Mouse (Mus musculus): ENCODE measurements at regions not wholly inside any gene's neighbourhood (a gene's known extent, or its start where the extent isn't known, plus 50 kb on each side); places are given as distances from the start of the nearest gene placed in this dataset.

GRCm38 (mm10) chr4:12837097-12837426 lies 665.2 kb upstream of the Fam92a start:
- no peak overlapping the region for H3K27ac ChIP-seq (replicated peaks)
- no peaks in the 10 kb centered on the region for H3K36me3 ChIP-seq (replicated peaks)
- no peaks in the 10 kb centered on the region for H3K9me3 ChIP-seq
- H3K27me3 ChIP-seq (replicated peaks; ENCODE audit: low read depth, poor library complexity, severe bottlenecking), result no peaks in the 10 kb centered on the region
- H3K4me1 ChIP-seq, result no peaks in the 10 kb centered on the region
- no peak overlapping the region for H3K4me3 ChIP-seq
- no peak for DNase-seq (ENCODE audit: low spot score)
- WGBS, result 65% methylated on average over 1 of the region's 1 CpGs

GRCm38 (mm10) chr4:12836326-12837096 lies 664.7 kb upstream of the Fam92a start:
- DNase-seq (ENCODE audit: low spot score), result no peak
- Histone ChIP-seq H3K4me3 (no peak overlapping the region), H3K27me3 (replicated peaks; ENCODE audit: low read depth, poor library complexity, severe bottlenecking) (no peaks in the 10 kb centered on the region), H3K4me1 (no peaks in the 10 kb centered on the region), H3K9me3 (no peaks in the 10 kb centered on the region), H3K27ac (replicated peaks) (no peak overlapping the region), H3K36me3 (replicated peaks) (no peaks in the 10 kb centered on the region)
- 73% methylated on average over 4 of the region's 4 CpGs for WGBS

DNA sequence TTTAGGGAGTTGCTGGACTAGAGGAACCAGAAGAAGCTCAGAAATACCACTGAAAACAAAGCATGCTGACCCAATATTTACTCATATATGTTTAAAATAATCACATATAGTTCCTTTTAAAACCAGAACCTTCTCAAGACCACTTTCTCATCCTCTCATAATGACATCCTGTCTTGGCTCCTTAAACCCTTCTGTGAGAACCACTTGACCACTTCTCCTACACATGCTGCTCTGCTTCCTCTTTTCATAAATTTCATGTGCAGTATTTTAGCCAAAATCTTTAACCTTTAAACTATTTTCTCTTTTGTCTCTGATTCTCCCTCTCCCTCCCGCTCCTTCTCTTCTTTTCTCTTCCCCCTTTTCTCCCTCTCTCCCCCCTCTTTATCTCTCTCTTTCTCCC lies 654.6 kb upstream of the Fam92a start:
- DNase-seq (ENCODE audit: low spot score), result no peak
- Histone ChIP-seq H3K27me3 (replicated peaks; ENCODE audit: low read depth, poor library complexity, severe bottlenecking) (no peaks in the 10 kb centered on the region), H3K27ac (replicated peaks) (no peak overlapping the region), H3K36me3 (replicated peaks) (no peaks in the 10 kb centered on the region), H3K4me3 (no peak overlapping the region), H3K4me1 (no peaks in the 10 kb centered on the region), H3K9me3 (0 out of 2 replicates have a peak, but pooled peaks cover 5% of the 10 kb centered on the region)
- 88% methylated on average over 1 of the region's 1 CpGs for WGBS

DNA sequence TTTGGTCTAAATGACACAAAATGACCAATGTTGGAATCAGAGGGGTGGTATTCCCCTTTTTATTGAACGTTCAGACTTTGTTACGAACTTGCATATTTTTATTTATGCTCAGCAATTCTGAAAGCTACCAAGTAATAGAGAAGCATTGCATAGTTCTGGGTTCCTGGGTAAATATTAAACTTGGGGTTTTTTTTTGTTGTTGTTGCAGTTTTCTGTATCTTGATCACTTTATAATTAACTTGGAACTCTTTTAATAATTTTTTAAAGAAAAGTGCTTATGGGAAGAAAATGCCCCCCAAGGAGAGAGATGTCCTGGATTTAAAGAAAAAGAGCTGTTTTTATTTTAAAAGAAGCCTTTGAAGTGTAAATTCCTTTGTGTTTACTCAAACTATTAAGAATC lies 642.4 kb upstream of the Fam92a start:
- H3K4me3 ChIP-seq, result no peak overlapping the region
- no peaks in the 10 kb centered on the region for H3K27me3 ChIP-seq (replicated peaks; ENCODE audit: low read depth, poor library complexity, severe bottlenecking)
- no peak overlapping the region for H3K27ac ChIP-seq (replicated peaks)
- 93% methylated on average over 2 of the region's 2 CpGs for WGBS
- H3K9me3 ChIP-seq, result no peaks in the 10 kb centered on the region
- no peaks in the 10 kb centered on the region for H3K4me1 ChIP-seq
- no peak for DNase-seq (ENCODE audit: low spot score)
- H3K36me3 ChIP-seq (replicated peaks), result no peaks in the 10 kb centered on the region

DNA sequence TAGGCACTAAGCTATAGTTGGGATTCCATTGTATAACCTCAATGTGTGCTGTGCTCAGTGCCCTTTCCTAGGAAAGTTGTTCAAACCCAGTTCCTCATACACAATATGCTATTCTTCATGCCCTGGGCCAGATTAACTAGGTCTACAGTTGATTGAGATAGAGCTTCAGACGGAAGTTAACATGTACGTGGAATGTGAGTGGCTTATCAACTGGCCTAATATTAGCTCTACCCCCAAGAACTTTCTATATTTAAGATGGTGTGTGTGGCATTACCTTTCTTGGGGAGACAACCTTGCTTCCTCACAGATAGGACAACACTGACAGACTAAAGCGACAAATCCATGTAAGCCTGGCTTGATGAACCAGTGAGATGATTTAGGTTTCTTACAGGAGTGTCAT lies 629.4 kb upstream of the Fam92a start:
- H3K4me1 ChIP-seq, result no peaks in the 10 kb centered on the region
- H3K27me3 ChIP-seq (replicated peaks; ENCODE audit: low read depth, poor library complexity, severe bottlenecking), result no peaks in the 10 kb centered on the region
- H3K9me3 ChIP-seq, result no peaks in the 10 kb centered on the region
- 93% methylated on average over 3 of the region's 3 CpGs for WGBS
- H3K4me3 ChIP-seq, result no peak overlapping the region
- no peaks in the 10 kb centered on the region for H3K36me3 ChIP-seq (replicated peaks)
- H3K27ac ChIP-seq (replicated peaks), result no peak overlapping the region
- DNase-seq (ENCODE audit: low spot score), result no peak

DNA sequence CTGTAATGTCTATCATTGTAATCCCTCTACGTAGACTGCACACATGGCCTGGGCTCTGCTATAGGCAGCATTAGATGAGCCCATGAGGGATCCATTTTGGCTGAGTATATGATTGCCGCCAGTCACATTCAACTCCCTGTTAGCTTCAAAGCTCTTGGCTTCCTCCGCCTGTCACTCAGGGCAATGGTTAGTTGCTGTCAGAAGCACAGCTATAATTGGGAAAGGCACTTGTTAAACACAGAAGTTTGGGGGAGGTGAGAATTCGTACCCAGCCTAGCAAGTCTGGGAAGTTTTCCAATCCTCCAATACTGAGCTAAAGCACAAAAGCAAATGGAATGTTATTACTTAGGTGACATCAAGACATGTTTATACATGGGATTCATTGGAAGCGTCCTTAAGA lies 627.7 kb upstream of the Fam92a start:
- 73% methylated on average over 5 of the region's 5 CpGs for WGBS
- peak; percentile 31 for DNase-seq (ENCODE audit: low spot score)
- no peaks in the 10 kb centered on the region for H3K9me3 ChIP-seq
- H3K27ac ChIP-seq (replicated peaks), result no peak overlapping the region
- no peaks in the 10 kb centered on the region for H3K4me1 ChIP-seq
- no peak overlapping the region for H3K4me3 ChIP-seq
- H3K36me3 ChIP-seq (replicated peaks), result no peaks in the 10 kb centered on the region
- H3K27me3 ChIP-seq (replicated peaks; ENCODE audit: low read depth, poor library complexity, severe bottlenecking), result no peaks in the 10 kb centered on the region

- H3K9me3 ChIP-seq, result no peaks in the 10 kb centered on the region
- H3K4me3 ChIP-seq, result no peak overlapping the region
- DNase-seq (ENCODE audit: low spot score), result no peak
- H3K27me3 ChIP-seq (replicated peaks; ENCODE audit: low read depth, poor library complexity, severe bottlenecking), result no peaks in the 10 kb centered on the region
- peaks cover 9% of the 10 kb centered on the region for H3K4me1 ChIP-seq
- no peaks in the 10 kb centered on the region for H3K36me3 ChIP-seq (replicated peaks)
- H3K27ac ChIP-seq (replicated peaks), result no peak overlapping the region
- WGBS, result 85% methylated on average over 11 of the region's 11 CpGs
Observed at GRCm38 (mm10) chr4:12792764-12793422, 621.1 kb upstream of the Fam92a start.

DNA sequence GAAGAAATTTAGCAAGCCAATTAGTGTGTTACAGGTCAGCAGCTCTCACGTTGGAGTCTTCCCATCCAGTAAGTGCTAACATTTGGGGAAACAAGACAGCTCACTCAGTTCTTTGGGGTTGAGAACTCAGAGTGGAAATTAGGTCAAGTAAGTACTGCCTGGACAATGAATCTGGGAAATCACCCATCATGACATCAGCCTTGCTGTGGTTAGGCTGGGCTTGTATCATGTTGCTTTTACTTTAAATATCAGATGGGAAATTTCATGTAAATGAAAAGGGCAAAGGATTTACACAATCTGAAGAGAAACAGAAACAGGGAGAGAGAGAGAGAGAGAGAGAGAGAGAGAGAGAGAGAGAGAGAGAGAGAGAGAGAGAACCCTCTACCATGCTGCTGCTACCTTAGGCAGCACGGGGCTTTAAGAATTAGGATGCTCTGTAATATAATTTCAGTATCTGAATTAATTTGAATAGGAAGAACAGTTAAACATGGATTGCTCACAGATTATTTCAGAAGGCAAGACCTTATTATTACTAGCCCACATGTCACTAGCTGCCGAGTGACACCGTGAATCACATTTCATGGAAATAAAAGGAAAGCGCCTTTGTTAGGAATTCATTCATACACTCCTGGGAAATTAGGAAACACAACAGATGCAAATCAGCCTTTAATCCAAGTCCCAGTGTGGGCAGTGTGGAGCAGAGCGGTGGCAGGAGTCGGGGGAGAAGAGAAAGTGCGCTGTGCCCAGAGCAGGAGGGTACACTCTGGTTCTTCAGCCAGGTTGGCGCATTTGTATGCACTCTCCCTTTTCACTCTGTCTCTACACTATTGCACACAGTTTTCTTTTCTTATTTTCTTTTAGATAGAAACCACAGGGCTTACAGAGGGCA lies 620.2 kb upstream of the Fam92a start:
- peaks cover 11% of the 10 kb centered on the region for H3K4me1 ChIP-seq
- no peak for DNase-seq (ENCODE audit: low spot score)
- WGBS, result 72% methylated on average over 9 of the region's 9 CpGs
- no peak overlapping the region for H3K4me3 ChIP-seq
- H3K27me3 ChIP-seq (replicated peaks; ENCODE audit: low read depth, poor library complexity, severe bottlenecking), result no peaks in the 10 kb centered on the region
- H3K27ac ChIP-seq (replicated peaks), result no peak overlapping the region
- no peaks in the 10 kb centered on the region for H3K9me3 ChIP-seq
- H3K36me3 ChIP-seq (replicated peaks), result no peaks in the 10 kb centered on the region

- Histone ChIP-seq H3K27me3 (replicated peaks; ENCODE audit: low read depth, poor library complexity, severe bottlenecking) (no peaks in the 10 kb centered on the region), H3K36me3 (replicated peaks) (no peaks in the 10 kb centered on the region), H3K4me1 (peaks cover 19% of the 10 kb centered on the region), H3K4me3 (no peak overlapping the region), H3K9me3 (no peaks in the 10 kb centered on the region), H3K27ac (replicated peaks) (no peak overlapping the region)
- no peak for DNase-seq (ENCODE audit: low spot score)
- 77% methylated on average over 4 of the region's 4 CpGs for WGBS
Observed at GRCm38 (mm10) chr4:12785840-12786239, 614.0 kb upstream of the Fam92a start.

GRCm38 (mm10) chr4:12784479-12784878 lies 612.7 kb upstream of the Fam92a start:
- whole genome bisulfite sequencing, result 78% methylated on average over 3 of the region's 3 CpGs
- no peaks in the 10 kb centered on the region for H3K9me3 ChIP-seq
- no peak overlapping the region for H3K4me3 ChIP-seq

DNA sequence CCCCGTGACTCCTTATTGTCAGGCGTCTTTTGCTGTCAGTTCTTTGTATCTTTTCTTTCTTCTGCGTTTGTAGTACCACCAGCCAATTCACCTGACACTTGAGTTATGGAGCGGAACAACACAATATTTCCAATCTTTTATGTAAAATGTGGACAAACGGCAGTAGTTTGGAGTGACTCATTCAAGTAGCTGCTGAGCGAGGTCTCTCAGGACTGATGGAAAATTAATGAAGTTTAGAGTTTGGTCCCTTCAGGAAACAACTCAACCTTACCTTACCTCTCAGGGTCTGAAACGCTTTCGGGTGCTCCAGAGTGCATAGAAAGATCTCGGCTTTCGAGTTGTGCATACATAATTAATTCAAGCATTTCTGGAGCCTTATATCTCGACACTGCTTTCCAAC lies 612.3 kb upstream of the Fam92a start:
- DNase-seq (ENCODE audit: low spot score), result no peak
- Histone ChIP-seq H3K4me3 (no peak overlapping the region), H3K4me1 (peaks cover 19% of the 10 kb centered on the region), H3K27me3 (replicated peaks; ENCODE audit: low read depth, poor library complexity, severe bottlenecking) (no peaks in the 10 kb centered on the region), H3K27ac (replicated peaks) (no peak overlapping the region), H3K36me3 (replicated peaks) (no peaks in the 10 kb centered on the region), H3K9me3 (no peaks in the 10 kb centered on the region)
- 84% methylated on average over 11 of the region's 11 CpGs for WGBS

More at GRCm38 (mm10) chr4:12784479-12784878, 612.7 kb upstream of the Fam92a start:
- H3K27me3 ChIP-seq (replicated peaks; ENCODE audit: low read depth, poor library complexity, severe bottlenecking), result no peaks in the 10 kb centered on the region
- no peaks in the 10 kb centered on the region for H3K36me3 ChIP-seq (replicated peaks)
- no peak overlapping the region for H3K27ac ChIP-seq (replicated peaks)
- peaks cover 19% of the 10 kb centered on the region for H3K4me1 ChIP-seq
- DNase-seq (ENCODE audit: low spot score), result no peak

- no peaks in the 10 kb centered on the region for H3K9me3 ChIP-seq
- peaks cover 19% of the 10 kb centered on the region for H3K4me1 ChIP-seq
- DNase-seq (ENCODE audit: low spot score), result no peak
- no peaks in the 10 kb centered on the region for H3K36me3 ChIP-seq (replicated peaks)
- H3K27ac ChIP-seq (replicated peaks), result no peak overlapping the region
- no peaks in the 10 kb centered on the region for H3K27me3 ChIP-seq (replicated peaks; ENCODE audit: low read depth, poor library complexity, severe bottlenecking)
- H3K4me3 ChIP-seq, result no peak overlapping the region
- 72% methylated on average over 10 of the region's 10 CpGs for WGBS
Observed at GRCm38 (mm10) chr4:12781969-12782904, 610.4 kb upstream of the Fam92a start.
